Mouse (Mus musculus) cortical plate, adult 2 months (tissue): Measurements from ENCODE around the gene Tsnax.

Experiments
- CTCF ChIP-seq: fragments of 200-500 bp; IDR thresholded peaks from 2 replicates; pipeline ENCODE4 v1.5.1; 2011; ENCODE audit warnings: mild to moderate bottlenecking, control low read depth, low read length; ENCODE audit not compliant: insufficient read depth; ENCODE audit errors: extremely low read depth
- POLR2A ChIP-seq: fragments of 200-500 bp; IDR thresholded peaks from 2 replicates; pipeline ENCODE4 v1.6.1; 2011; ENCODE audit warnings: mild to moderate bottlenecking, low read length, control low read depth; ENCODE audit not compliant: insufficient read depth; ENCODE audit errors: extremely low read depth

DNA sequence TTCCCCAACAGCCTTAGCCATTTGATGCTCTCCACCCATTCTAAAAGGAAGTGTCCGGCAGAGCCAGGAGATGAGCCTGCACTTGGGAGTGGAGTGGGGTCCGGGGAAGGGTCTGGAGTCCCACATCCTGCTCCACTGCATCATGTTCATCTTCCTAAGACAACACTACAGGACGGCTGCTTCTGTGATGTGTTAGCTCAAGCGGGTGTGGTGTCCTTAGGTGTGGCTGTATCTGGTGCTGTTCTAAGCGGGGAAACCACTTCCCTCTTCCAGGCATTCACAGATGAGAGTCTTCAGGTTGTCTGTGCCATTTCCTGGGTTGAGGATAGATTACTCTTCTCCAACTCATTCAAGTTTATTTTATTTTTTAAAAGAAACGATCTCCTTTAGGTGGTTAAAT is 37.0 kb downstream of the Tsnax start:
- TF ChIP-seq CTCF (no peak), POLR2A (no peak)
